Mouse (Mus musculus) testis, postnatal 14 days (tissue): Measurements from ENCODE around the gene Tcea2.

Experiments used
- DNase-seq: peaks from one replicate; pipeline ENCODE4 v3.0.0; 2021; ENCODE audit warnings: low spot score

Gene Tcea2

DNA sequence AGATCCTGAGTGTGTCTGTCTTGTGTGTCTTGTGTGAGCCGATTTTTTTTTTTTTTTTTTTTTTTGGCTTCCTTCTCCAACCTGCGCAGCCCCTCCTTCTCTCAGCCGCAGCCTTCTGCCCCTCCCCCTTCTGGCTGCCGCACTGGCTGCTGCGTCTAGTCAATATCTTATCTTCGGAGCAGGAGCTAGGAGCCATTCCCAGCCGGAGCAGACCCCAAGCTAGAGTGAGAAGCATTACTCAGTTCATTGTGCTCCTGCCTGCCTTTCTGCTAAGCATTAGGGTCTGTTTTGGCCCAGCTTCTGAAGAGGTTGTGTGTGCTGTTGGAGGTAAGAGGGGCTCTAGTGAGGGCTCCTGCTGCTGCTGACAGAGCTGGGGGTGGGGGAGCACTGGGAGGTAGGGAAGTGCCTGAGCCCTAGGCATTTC, 34.8 kb downstream of the Tcea2 start, which contains the start of gene Oprl1:
TSS of gene Oprl1 (plus strand) at position 114 of the 424 bp plus-strand sequence.
- DNase-seq, result no peak

DNA sequence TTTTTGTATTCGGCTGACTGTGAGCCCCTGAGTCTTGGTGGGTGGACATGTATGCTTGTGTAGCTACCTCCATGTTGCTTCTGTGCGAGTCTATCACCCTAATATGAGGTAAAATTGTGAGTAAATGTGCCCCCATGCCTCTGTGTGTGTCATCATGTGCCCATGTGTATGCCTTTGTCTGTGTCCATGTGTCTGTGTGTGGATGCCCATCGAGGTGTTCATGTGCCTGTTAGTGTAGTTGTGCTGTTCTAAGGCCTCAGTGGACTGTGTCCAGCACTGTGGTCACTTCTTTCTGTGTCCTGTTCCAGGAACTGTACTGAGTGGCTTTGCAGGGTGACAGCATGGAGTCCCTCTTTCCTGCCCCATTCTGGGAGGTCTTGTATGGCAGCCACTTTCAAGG, 35.3 kb downstream of the Tcea2 start:
- no peak for DNase-seq

DNA sequence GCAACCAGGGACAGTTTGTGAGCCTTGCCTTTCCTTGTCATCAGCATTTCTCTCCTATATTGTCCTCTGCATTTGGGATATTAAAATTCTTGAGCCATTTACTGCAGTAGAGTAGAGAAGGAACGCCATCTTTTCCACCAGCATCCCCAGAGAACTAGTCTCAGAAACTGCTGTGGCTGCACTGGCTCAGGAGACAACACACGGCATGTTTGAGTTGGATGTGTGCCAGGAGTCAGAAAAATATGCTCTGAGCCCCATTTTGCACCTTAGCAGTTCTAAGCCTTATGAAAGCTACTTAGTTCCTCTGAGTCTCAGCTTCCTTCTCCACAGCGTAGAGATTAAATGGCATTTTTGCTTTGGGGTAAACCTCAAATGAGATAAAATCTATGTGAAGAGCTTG, 36.9 kb downstream of the Tcea2 start:
- DNase-seq, result no peak

DNA sequence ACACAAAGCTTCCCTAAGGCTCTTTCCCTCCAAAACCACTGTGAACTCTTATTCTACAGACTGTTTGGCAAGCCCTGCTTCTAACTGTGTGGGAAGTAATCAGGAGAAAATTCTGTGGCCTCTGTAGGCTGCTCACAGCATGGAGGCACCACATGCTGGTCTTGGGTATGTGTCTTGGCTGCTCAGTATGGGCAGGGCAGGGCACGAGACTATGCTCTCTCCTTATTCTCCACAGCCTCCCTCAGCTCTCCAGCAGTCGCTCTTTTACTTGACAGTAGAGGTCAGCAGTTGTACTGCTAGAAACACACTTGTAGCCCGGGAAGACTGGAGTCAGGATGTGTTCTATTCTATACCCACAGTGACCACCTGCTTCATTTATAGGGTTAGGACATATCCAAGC, 40.0 kb downstream of the Tcea2 start:
- DNase-seq, result no peak

DNA sequence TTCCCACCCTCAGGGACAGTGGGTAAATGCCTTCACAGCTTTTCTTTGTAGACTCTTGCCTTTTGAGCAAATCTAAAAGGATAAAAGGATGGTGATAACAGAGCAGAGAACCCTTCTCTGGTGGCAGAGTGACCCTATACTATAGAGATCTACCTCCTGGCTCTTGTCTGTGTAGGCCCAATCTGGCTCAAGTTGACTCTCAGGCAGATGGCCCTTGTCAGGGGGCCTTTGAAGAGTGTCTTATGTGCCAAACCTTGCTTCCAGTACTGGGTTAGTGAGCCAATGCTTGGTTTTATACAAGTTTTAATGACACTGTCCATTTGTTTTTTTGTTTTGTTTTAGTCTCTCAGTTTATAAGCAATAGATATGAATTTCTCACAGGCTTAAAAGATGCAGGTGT, 41.1 kb downstream of the Tcea2 start:
- DNase-seq, result no peak

DNA sequence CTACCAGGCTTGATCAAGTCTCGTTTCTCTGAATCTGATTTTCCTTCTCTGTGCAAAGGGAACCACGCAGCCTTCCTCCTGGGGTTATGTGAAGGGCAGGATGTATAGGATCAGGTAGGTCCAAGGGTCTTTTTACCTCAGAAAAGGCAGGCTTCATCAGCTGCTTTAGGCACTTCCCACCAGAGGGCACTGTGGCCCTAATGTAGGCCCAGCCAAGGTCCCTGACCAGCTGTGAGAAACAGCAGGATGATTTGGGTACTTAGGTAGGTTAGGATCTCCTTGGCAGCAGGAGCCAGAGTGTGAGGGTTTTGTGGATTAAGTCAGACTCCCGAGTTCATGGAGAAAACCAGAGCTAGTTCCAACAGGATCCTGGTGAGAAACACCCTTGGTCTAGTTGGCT, 42.1 kb downstream of the Tcea2 start:
- no peak for DNase-seq

DNA sequence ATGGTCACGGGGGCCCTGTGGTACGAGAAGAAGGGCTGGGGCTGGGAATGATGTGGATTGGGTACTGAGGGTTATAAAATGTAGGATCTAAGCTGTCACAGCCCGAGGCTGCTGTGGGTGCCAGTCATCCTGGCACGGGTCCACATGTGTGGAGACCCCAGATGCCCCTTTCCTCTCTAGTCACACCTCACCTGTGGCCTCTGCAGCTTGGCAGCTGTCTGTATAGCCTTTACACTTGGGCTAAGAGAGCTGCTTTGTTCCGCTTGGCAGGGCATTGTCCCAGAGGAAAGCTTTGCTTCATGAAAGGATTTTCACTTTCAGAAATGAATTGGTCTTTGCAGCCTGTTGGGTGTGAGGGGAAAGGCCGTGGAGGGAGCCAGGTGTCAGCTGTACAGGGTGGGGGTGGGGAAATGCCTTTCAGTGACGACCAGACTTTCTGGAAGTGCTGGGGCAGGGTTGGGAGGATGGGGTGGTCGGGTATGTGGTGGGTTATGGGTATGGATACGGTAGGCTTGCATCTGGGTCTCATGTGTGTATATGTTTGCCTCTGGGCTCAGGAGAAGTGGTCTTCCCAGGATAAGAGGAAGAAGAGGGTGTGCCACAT, 47.7 kb downstream of the Tcea2 start:
- no peak for DNase-seq

DNA sequence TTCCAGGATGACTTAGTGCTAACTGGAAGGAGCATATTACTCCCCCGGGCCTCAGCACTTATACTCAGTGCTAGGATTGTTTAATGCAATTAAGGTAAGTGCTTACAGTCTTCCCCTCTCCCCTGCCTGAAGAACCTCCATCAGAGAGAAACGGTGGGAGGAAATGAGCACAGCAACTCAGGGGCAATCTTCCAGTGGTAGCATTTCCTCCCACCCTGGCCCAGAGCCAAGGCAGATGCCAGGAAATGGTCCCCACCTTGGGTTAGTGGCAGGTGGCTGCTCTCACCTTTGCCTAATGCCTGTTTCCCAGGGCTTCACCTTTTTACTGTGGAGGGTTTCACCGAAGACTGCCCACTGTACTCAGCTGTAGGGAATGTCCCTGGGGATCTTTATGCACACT, 49.9 kb downstream of the Tcea2 start:
- no peak for DNase-seq
